Mouse (Mus musculus): ENCODE measurements around the gene Lypd6. TPM values are rescaled to one million over a fixed set of nuclear protein-coding genes. Genes with fewer than 3 reads are reported as not detected.

Lypd6 gene
- polyA plus RNA-seq, 1 experiment from 2014 or later = 2.5 TPM

DNA sequence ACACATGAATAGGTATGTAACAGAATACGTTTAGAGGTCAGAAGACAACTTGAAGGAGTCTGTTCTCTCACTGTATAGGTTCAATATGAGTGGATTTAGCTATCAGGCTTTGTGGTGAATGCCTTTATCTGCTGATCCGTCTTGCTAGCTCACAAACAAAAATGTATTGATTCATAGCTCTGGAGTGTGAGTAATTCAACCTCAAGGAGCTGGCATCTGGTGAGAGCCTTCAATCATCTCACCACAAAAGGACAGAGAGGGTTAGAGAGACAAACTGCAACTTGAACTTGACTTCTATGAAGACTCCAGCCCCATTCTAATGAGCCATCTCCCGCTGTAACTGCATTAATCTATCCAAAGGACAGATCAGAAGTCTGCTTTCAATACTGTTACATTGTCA, 40.6 kb downstream of the Lypd6 start:
- no peak overlapping the region for H3K27ac ChIP-seq (ENCODE audit: low read depth)
- DNase-seq (no peak), ATAC-seq (ENCODE audit: insufficient read depth) (no peak)
- H3K4me3 ChIP-seq (ENCODE audit: low read depth, low read length) = no peak overlapping the region
- no peak for TF ChIP-seq CTCF (IDR thresholded peaks at IDR 0.05; ENCODE audit: low read depth)
- WGBS = 73% methylated on average over 3 of the region's 3 CpGs
- H3K4me2 ChIP-seq = no peak overlapping the region
- H3K9me3 ChIP-seq (ENCODE audit: low read depth, low read length) = no peaks in the 10 kb centered on the region
- no peaks in the 10 kb centered on the region for H3K27me3 ChIP-seq (ENCODE audit: insufficient read depth, low read length)
- peaks cover 4% of the 10 kb centered on the region for H3K4me1 ChIP-seq (ENCODE audit: insufficient read depth)
- H3K36me3 ChIP-seq (ENCODE audit: insufficient read depth) = no peaks in the 10 kb centered on the region
- no peak overlapping the region for H3K9ac ChIP-seq

DNA sequence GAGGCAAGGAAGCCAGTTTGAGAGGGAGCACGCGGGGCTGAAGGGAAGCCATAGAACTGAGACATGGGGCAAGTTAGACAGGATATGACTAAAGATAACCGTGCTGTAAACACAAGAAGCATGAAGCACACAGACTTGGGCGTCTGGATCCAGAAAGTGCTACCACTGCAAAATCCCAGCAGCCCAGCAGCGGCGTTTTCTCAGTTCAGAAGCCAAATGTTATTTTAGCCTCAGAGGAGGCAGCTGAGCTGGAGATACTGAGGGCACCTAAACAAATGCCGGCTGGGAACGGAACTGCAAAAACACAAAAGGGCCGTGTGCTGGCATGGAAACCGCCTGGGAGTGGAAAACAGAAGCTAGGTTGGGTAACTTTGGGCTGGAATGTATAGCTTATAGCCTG, 43.9 kb downstream of the Lypd6 start:
- Histone ChIP-seq H3K9ac (no peak overlapping the region), H3K4me2 (peak overlapping the region; percentile 43; the same call in 1 of the 2 replicates), H3K27ac (ENCODE audit: low read depth) (peak overlapping the region; percentile 69; the same call in 1 of the 2 replicates), H3K36me3 (ENCODE audit: insufficient read depth) (no peaks in the 10 kb centered on the region), H3K4me1 (ENCODE audit: insufficient read depth) (peaks cover 4% of the 10 kb centered on the region), H3K9me3 (ENCODE audit: low read depth, low read length) (no peaks in the 10 kb centered on the region), H3K27me3 (ENCODE audit: insufficient read depth, low read length) (no peaks in the 10 kb centered on the region), H3K4me3 (ENCODE audit: low read depth, low read length) (no peak overlapping the region)
- DNase-seq (peak; percentile 84), ATAC-seq (ENCODE audit: insufficient read depth) (peak; percentile 91)
- TF ChIP-seq CTCF (IDR thresholded peaks at IDR 0.05; ENCODE audit: low read depth) = no peak
- WGBS = 14% methylated on average over 10 of the region's 10 CpGs

GRCm38 (mm10) chr2:50111169-50111568, 44.9 kb downstream of the Lypd6 start:
- H3K27ac ChIP-seq (ENCODE audit: low read depth) = no peak overlapping the region
- H3K9ac ChIP-seq = no peak overlapping the region
- no peak for DNase-seq
- no peak for TF ChIP-seq CTCF (IDR thresholded peaks at IDR 0.05; ENCODE audit: low read depth)
- no peaks in the 10 kb centered on the region for H3K9me3 ChIP-seq (ENCODE audit: low read depth, low read length)
- no peaks in the 10 kb centered on the region for H3K36me3 ChIP-seq (ENCODE audit: insufficient read depth)
- WGBS = 82% methylated on average over 3 of the region's 3 CpGs
- no peak overlapping the region for H3K4me3 ChIP-seq (ENCODE audit: low read depth, low read length)
- no peaks in the 10 kb centered on the region for H3K27me3 ChIP-seq (ENCODE audit: insufficient read depth, low read length)
- H3K4me1 ChIP-seq (ENCODE audit: insufficient read depth) = peaks cover 4% of the 10 kb centered on the region
- H3K4me2 ChIP-seq = no peak overlapping the region
- no peak for ATAC-seq (ENCODE audit: insufficient read depth)

DNA sequence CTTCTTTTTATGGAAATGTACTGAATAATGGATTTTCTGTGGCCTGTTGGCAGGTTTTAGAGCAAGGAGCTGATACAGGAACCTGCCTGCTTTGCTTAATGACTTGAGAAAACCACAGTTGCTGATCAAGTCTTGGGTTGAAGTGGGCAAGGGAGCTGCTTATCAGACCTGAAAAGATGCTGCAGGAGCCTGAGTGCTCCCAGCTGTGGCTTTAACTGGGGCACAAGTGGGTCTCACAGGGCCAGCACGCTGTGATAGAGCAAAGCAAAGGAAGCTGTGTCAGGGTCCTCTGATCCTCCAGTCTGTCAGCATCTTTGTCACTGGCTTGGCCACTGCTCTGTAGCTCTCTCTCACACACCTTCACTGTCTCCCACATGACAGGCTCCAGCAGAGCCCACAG, 45.4 kb downstream of the Lypd6 start:
- ATAC-seq (ENCODE audit: insufficient read depth) (no peak), DNase-seq (no peak)
- H3K27ac ChIP-seq (ENCODE audit: low read depth) = no peak overlapping the region
- H3K4me2 ChIP-seq = no peak overlapping the region
- WGBS = 29% methylated on average over 1 of the region's 1 CpGs
- TF ChIP-seq CTCF (IDR thresholded peaks at IDR 0.05; ENCODE audit: low read depth) = no peak
- peaks cover 4% of the 10 kb centered on the region for H3K4me1 ChIP-seq (ENCODE audit: insufficient read depth)
- H3K9me3 ChIP-seq (ENCODE audit: low read depth, low read length) = no peaks in the 10 kb centered on the region
- H3K4me3 ChIP-seq (ENCODE audit: low read depth, low read length) = no peak overlapping the region
- H3K9ac ChIP-seq = no peak overlapping the region
- no peaks in the 10 kb centered on the region for H3K27me3 ChIP-seq (ENCODE audit: insufficient read depth, low read length)
- H3K36me3 ChIP-seq (ENCODE audit: insufficient read depth) = no peaks in the 10 kb centered on the region

DNA sequence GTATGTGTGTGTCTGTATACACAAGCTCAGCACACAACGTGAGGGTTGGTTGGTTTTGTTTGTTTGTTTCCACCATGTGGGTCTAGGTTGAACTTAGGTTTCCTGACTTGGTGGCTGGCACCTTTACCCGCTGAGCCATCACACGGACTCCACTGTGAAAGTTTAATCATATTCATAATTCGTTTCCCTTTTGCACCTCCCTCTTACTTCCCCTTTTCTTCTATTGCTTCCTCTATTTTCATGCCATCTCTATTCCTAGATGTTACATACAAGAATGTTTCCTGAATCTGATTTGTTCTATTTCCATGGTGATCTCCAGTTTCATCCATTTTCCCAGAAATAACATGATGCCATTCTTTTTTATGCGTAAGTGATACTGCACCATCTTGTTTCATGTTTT, 46.2 kb downstream of the Lypd6 start:
- no peak overlapping the region for H3K27ac ChIP-seq (ENCODE audit: low read depth)
- no peaks in the 10 kb centered on the region for H3K9me3 ChIP-seq (ENCODE audit: low read depth, low read length)
- peaks cover 4% of the 10 kb centered on the region for H3K4me1 ChIP-seq (ENCODE audit: insufficient read depth)
- DNase-seq = no peak
- no peak overlapping the region for H3K4me2 ChIP-seq
- TF ChIP-seq CTCF (IDR thresholded peaks at IDR 0.05; ENCODE audit: low read depth) = no peak
- 84% methylated on average over 5 of the region's 5 CpGs for WGBS
- H3K36me3 ChIP-seq (ENCODE audit: insufficient read depth) = no peaks in the 10 kb centered on the region
- no peak overlapping the region for H3K4me3 ChIP-seq (ENCODE audit: low read depth, low read length)
- no peak overlapping the region for H3K9ac ChIP-seq
- ATAC-seq (ENCODE audit: insufficient read depth) = no peak
- no peaks in the 10 kb centered on the region for H3K27me3 ChIP-seq (ENCODE audit: insufficient read depth, low read length)

DNA sequence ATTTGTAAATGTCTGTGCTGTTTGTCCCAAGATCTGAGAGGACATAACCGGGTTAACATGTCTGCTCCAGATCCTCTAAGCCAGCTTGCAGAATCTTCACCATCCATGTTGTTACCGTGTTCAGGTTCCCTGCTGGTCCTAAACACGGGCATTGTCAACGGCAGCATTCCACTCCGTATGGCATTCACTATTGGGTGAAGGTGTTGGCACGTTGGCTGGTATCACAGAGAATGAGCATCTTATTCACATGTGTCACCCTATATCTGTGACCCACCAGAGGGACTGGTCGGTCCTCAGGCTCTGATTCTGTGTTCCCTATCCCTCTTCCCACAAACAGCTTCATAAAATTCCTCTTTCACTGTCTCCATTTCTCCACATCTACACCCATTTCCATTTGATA, 52.9 kb downstream of the Lypd6 start:
- 91% methylated on average over 7 of the region's 7 CpGs for WGBS
- Histone ChIP-seq H3K36me3 (ENCODE audit: insufficient read depth) (no peaks in the 10 kb centered on the region), H3K9ac (no peak overlapping the region), H3K4me3 (ENCODE audit: low read depth, low read length) (no peak overlapping the region), H3K27ac (ENCODE audit: low read depth) (no peak overlapping the region), H3K27me3 (ENCODE audit: insufficient read depth, low read length) (no peaks in the 10 kb centered on the region), H3K4me1 (ENCODE audit: insufficient read depth) (no peaks in the 10 kb centered on the region), H3K9me3 (ENCODE audit: low read depth, low read length) (no peaks in the 10 kb centered on the region), H3K4me2 (no peak overlapping the region)
- TF ChIP-seq CTCF (IDR thresholded peaks at IDR 0.05; ENCODE audit: low read depth) = no peak
- DNase-seq = no peak
- no peak for ATAC-seq (ENCODE audit: insufficient read depth)

DNA sequence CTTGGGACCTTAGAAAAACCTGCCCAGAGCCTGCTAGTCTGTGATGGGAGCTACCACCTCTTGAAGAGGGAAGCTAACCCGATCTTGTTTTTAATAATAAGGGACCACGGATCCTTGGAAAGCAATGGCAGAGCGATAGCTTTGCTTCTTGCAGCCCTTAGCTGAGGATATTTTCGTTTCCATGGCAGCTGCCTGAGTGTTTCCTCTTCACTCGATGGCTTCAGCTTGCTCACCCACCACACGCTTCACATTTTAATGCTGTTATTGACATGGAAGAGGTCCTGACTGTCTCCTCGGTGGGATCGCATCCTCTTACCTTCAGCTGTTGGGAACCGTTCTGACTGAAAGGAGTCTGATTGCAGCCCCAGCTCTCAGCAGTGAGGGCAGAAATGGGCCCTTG, 54.6 kb downstream of the Lypd6 start:
- DNase-seq = no peak
- Histone ChIP-seq H3K27ac (ENCODE audit: low read depth) (no peak overlapping the region), H3K9ac (no peak overlapping the region), H3K9me3 (ENCODE audit: low read depth, low read length) (no peaks in the 10 kb centered on the region), H3K36me3 (ENCODE audit: insufficient read depth) (no peaks in the 10 kb centered on the region), H3K4me2 (no peak overlapping the region), H3K4me3 (ENCODE audit: low read depth, low read length) (no peak overlapping the region), H3K27me3 (ENCODE audit: insufficient read depth, low read length) (no peaks in the 10 kb centered on the region), H3K4me1 (ENCODE audit: insufficient read depth) (no peaks in the 10 kb centered on the region)
- ATAC-seq (ENCODE audit: insufficient read depth) = no peak
- 68% methylated on average over 9 of the region's 9 CpGs for WGBS
- no peak for TF ChIP-seq CTCF (IDR thresholded peaks at IDR 0.05; ENCODE audit: low read depth)

DNA sequence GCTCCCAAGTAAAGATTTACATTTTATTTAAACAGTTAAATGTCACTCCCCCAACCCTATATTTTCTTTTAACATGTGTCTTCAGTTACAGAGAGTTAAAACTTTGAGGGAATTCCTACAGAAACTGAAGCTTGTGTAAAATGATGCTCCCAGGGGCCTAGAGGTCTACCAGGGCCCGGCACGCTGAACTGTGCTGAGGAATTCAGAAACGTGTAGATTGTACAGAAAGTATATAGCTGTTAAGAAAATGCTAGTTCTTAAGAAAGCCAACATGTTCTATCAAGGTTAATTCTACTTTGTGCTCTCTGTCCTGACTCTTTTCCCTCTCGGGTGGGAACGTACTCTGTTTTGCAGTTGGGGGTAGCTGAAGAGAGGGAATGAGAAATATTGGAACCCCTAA, 57.1 kb downstream of the Lypd6 start:
- Histone ChIP-seq H3K9me3 (ENCODE audit: low read depth, low read length) (no peaks in the 10 kb centered on the region), H3K4me2 (no peak overlapping the region), H3K9ac (no peak overlapping the region), H3K27ac (ENCODE audit: low read depth) (no peak overlapping the region), H3K27me3 (ENCODE audit: insufficient read depth, low read length) (no peaks in the 10 kb centered on the region), H3K36me3 (ENCODE audit: insufficient read depth) (no peaks in the 10 kb centered on the region), H3K4me1 (ENCODE audit: insufficient read depth) (no peaks in the 10 kb centered on the region), H3K4me3 (ENCODE audit: low read depth, low read length) (no peak overlapping the region)
- no peak for TF ChIP-seq CTCF (IDR thresholded peaks at IDR 0.05; ENCODE audit: low read depth)
- ATAC-seq (ENCODE audit: insufficient read depth) = no peak
- 81% methylated on average over 5 of the region's 5 CpGs for WGBS
- DNase-seq = no peak
